Mouse (Mus musculus): ENCODE measurements around the gene Fbln2.

DNA sequence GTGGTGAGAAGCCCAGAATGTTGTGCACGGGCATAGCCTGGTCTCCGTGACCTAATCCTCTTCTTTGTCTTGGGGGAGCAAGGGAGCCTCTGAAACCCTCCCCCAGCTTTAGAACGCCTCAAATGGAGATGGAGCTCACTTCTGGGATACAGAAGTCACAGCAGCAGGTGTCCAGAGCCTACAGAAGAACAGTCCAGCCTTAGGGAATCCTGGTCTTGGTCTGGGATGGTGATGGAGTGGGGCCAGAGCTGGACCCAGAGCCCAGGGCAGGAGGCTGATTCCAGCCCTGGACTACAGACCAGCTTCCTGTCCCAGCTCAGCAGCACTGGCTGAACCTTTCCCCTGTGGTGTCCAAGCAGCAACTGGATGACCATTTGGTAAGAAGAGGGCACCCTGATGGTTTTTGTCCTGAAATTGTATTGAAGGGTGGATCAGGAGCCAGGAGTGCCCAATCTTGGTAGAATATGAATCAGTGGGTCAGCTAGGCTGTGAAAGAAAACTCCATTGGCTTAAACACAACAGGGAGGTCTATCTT is 76.1 kb downstream of the Fbln2 start:
- TF ChIP-seq CTCF (conservative IDR thresholded peaks at IDR 0.05; ENCODE audit: insufficient read depth, insufficient read length, low read depth, low read length) (no peak), POLR2A (IDR thresholded peaks at IDR 0.05; ENCODE audit: low read depth, low read length) (no peak)
